In the genomic region with DNA sequence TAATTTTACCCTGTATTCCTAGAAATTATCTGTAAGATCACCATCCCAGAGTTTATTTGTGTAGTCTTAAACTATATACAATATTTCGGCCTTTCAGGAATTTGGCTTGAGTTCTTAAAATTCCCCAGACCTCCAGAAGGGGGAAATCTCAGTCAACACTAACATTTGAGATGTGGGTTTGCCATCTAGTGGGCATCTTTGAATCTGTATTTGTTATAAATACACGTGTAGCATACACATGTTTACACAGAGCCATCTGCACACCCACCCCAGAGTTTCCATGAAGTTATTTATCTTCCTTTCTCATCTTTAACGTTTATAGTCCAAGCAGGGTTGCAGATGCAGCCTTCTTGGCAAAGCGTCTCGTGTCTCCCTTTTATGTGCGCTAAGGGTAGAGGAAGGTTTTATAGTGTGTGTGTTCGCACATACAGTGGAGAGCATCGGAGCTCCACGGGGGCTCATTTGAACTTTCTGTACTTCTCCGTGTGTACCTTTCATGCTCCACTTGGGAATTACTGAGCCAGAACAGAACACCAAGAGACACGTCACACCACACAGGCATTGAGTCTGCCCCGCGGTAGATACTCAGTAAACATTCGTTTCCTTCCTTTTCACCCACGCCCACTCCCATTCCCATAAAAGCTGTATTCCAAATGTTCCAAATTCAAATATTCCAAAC, we compare ENCODE assay signal across 7 mouse cellular contexts. TPM values are rescaled to one million over a fixed set of nuclear protein-coding genes. Genes with fewer than 3 reads are reported as not detected.
DNase-seq lines count a peak whose midpoint lies in the region; ATAC-seq and TF ChIP-seq lines count a peak whose summit lies in the region.

No protein-coding gene starts in this region.

- peak overlapping the region; percentile 47 for H3K4me3 ChIP-seq in layer of hippocampus, adult 2 months
- H3K4me3 ChIP-seq in MEL (ENCODE audit: control insufficient read depth in 1 of 2, insufficient read depth in 1 of 2, low read depth in 2 of 2, low read length in 2 of 2) = no peak overlapping the region
- H3K4me3 ChIP-seq in embryonic facial prominence, embryonic 11.5 days (ENCODE audit: low read depth, low read length) = no peak overlapping the region
- H3K4me3 ChIP-seq in intestine, embryonic 15.5 days (replicated peaks) = 0 out of 2 replicates have a peak overlapping the region, but pooled peaks have one; percentile 0
- H3K4me3 ChIP-seq in neural tube, embryonic 13.5 days = no peak overlapping the region

- H3K27ac ChIP-seq in layer of hippocampus, adult 2 months = peak overlapping the region; percentile 61
- H3K27ac ChIP-seq in MEL (ENCODE audit: control insufficient read depth, low read depth, low read length) = no peak overlapping the region
- H3K27ac ChIP-seq in embryonic facial prominence, embryonic 11.5 days (replicated peaks; ENCODE audit: low read depth, low read length) = no peak overlapping the region
- no peak overlapping the region for H3K27ac ChIP-seq in intestine, embryonic 15.5 days
- H3K27ac ChIP-seq in neural tube, embryonic 13.5 days (replicated peaks) = no peak overlapping the region

- H3K9me3 ChIP-seq in MEL (replicated peaks; ENCODE audit: insufficient read depth, low read length) = no peaks in the 10 kb centered on the region
- no peaks in the 10 kb centered on the region for H3K9me3 ChIP-seq in embryonic facial prominence, embryonic 11.5 days (replicated peaks; ENCODE audit: control insufficient read depth, low read length)
- no peaks in the 10 kb centered on the region for H3K9me3 ChIP-seq in intestine, embryonic 15.5 days
- no peaks in the 10 kb centered on the region for H3K9me3 ChIP-seq in neural tube, embryonic 13.5 days

- no peak overlapping the region for H3K9ac ChIP-seq in MEL (ENCODE audit: control insufficient read depth, low read depth, low read length, poor library complexity, severe bottlenecking)
- no peak overlapping the region for H3K9ac ChIP-seq in embryonic facial prominence, embryonic 11.5 days (replicated peaks; ENCODE audit: low read length)
- H3K9ac ChIP-seq in intestine, embryonic 15.5 days = no peak overlapping the region
- H3K9ac ChIP-seq in neural tube, embryonic 13.5 days = no peak overlapping the region

- TF ChIP-seq CTCF in layer of hippocampus, adult 2 months (conservative IDR thresholded peaks at IDR 0.05) = peak; percentile 97
- peak in 1 of 3 experiments; percentile 44; a peak in 2 of 6 replicates for TF ChIP-seq CTCF in MEL (IDR thresholded peaks at IDR 0.05 in 2 of 3, conservative IDR thresholded peaks at IDR 0.05 in 1 of 3; ENCODE audit: control insufficient read depth in 1 of 3, insufficient read depth in 1 of 3, low read depth in 2 of 3, low read length in 3 of 3, poor library complexity in 1 of 3, severe bottlenecking in 1 of 3)

- no peak for TF ChIP-seq POLR2A in MEL (IDR thresholded peaks at IDR 0.05; ENCODE audit: control insufficient read depth in 1 of 2, insufficient read depth in 1 of 2, low read depth in 1 of 2, low read length in 2 of 2, poor library complexity in 1 of 2)

- no peak for TF ChIP-seq EP300 in MEL (IDR thresholded peaks at IDR 0.05; ENCODE audit: low read depth in 1 of 2, low read length in 2 of 2)

- TF ChIP-seq RAD21 in MEL (IDR thresholded peaks at IDR 0.05; ENCODE audit: low read depth, low read length) = peak; percentile 25

- no peak overlapping the region for H3K4me2 ChIP-seq in embryonic facial prominence, embryonic 11.5 days (ENCODE audit: low read depth, low read length)
- peak overlapping the region; percentile 42 for H3K4me2 ChIP-seq in intestine, embryonic 15.5 days (replicated peaks)
- peak overlapping the region; percentile 33 for H3K4me2 ChIP-seq in neural tube, embryonic 13.5 days

- DNase-seq in layer of hippocampus, adult 2 months (ENCODE audit: low spot score in 2 of 2) = peak; percentile 48 to 53
- DNase-seq in layer of hippocampus, adult 8-10 months (ENCODE audit: low spot score in 2 of 2) = no peak
- DNase-seq in MEL (ENCODE audit: low read depth, low spot score) = peak; percentile 3
- peak; percentile 80 for DNase-seq in embryonic facial prominence, embryonic 11.5 days (ENCODE audit: low spot score)

- no peaks in the 10 kb centered on the region for H3K4me1 ChIP-seq in MEL (ENCODE audit: control insufficient read depth in 1 of 2, insufficient read depth in 2 of 2, low read length in 2 of 2)
- H3K4me1 ChIP-seq in embryonic facial prominence, embryonic 11.5 days (ENCODE audit: control insufficient read depth, insufficient read depth, low read length) = no peaks in the 10 kb centered on the region
- H3K4me1 ChIP-seq in intestine, embryonic 15.5 days (replicated peaks) = no peaks in the 10 kb centered on the region
- no peaks in the 10 kb centered on the region; the same call in 1 of the 2 replicates for H3K4me1 ChIP-seq in neural tube, embryonic 13.5 days (replicated peaks)

- peaks cover 0 to 1% of the 10 kb centered on the region in 2 experiments; a peak in 1 of 4 replicates for H3K27me3 ChIP-seq in MEL (ENCODE audit: control insufficient read depth in 1 of 2, insufficient read depth in 2 of 2, low read length in 2 of 2)
- H3K27me3 ChIP-seq in embryonic facial prominence, embryonic 11.5 days (ENCODE audit: control insufficient read depth, insufficient read depth, low read length) = no peaks in the 10 kb centered on the region
- H3K27me3 ChIP-seq in intestine, embryonic 15.5 days (replicated peaks) = no peaks in the 10 kb centered on the region
- H3K27me3 ChIP-seq in neural tube, embryonic 13.5 days = no peaks in the 10 kb centered on the region

- no peak; the same call in 1 of the 2 replicates for ATAC-seq in embryonic facial prominence, embryonic 11.5 days (replicated peaks; ENCODE audit: insufficient number of reproducible peaks, low FRiP score, low TSS enrichment, low read depth)
- ATAC-seq in intestine, embryonic 15.5 days = peak; percentile 65
- 0 out of 2 replicates have a peak, but pooled peaks have one; percentile 40 for ATAC-seq in neural tube, embryonic 13.5 days (ENCODE audit: low read depth)
- no peak for ATAC-seq in monocyte, adult 5-6 weeks (replicated peaks; ENCODE audit: insufficient number of reproducible peaks, low FRiP score, low TSS enrichment, poor library complexity, severe bottlenecking)

- no peaks in the 10 kb centered on the region for H3K36me3 ChIP-seq in MEL (ENCODE audit: control insufficient read depth in 1 of 2, insufficient read depth in 2 of 2, low read length in 2 of 2)
- H3K36me3 ChIP-seq in embryonic facial prominence, embryonic 11.5 days (replicated peaks; ENCODE audit: control insufficient read depth, insufficient read depth, low read depth, low read length) = no peaks in the 10 kb centered on the region
- H3K36me3 ChIP-seq in intestine, embryonic 15.5 days = no peaks in the 10 kb centered on the region
- no peaks in the 10 kb centered on the region for H3K36me3 ChIP-seq in neural tube, embryonic 13.5 days

- H3K79me2 ChIP-seq in MEL (ENCODE audit: control insufficient read depth, insufficient read depth, low read length, poor library complexity) = no peaks in the 10 kb centered on the region

- 63% methylated on average over 15 of the region's 15 CpGs for WGBS in embryonic facial prominence, embryonic 11.5 days
- WGBS in intestine, embryonic 15.5 days = 34% methylated on average over 15 of the region's 15 CpGs
- WGBS in neural tube, embryonic 13.5 days = 57% methylated on average over 15 of the region's 15 CpGs

TF ChIP-seq in MEL, 35 proteins besides CTCF, POLR2A, EP300 and RAD21:
- TF ChIP-seq ZKSCAN1 (IDR thresholded peaks at IDR 0.05; ENCODE audit: low read depth, low read length) = no peak
- peak; percentile 24; the same call in 1 of the 2 replicates for TF ChIP-seq SMC3 (IDR thresholded peaks at IDR 0.05; ENCODE audit: low read depth, low read length)

RNA-seq across cellular contexts. Expression of a gene that starts 12.3 kb away (rescaled TPM):
- total RNA-seq in layer of hippocampus, adult 2 months (2021) = 10 to 100 TPM; 34.3 to 39.7 TPM
- total RNA-seq in layer of hippocampus, adult 8-10 months (2022) = 10 to 100 TPM; 31.4 to 39.8 (median 34.5) TPM
- total RNA-seq in MEL (2012; rRNA removed) = not detected in 2 replicates
- polyA plus RNA-seq in MEL (2012; ENCODE audit: insufficient read depth in 1 of 2, insufficient read length in 2 of 2, low read depth in 1 of 2, low replicate concordance in 2 of 2, missing spikeins in 1 of 2) = not detected
- 39.3 and 39.6 TPM in 2 replicates for polyA plus RNA-seq in embryonic facial prominence, embryonic 11.5 days (2014; fragmentation: Nextera tagmentation; extraction: Ambion mirVana)
- polyA plus RNA-seq in intestine, embryonic 15.5 days (2015; fragmentation: Nextera tagmentation; extraction: Ambion mirVana) = 21.5 and 22.1 TPM in 2 replicates
- 24.8 and 28.5 TPM in 2 replicates for polyA plus RNA-seq in neural tube, embryonic 13.5 days (2015; fragmentation: Nextera tagmentation; extraction: Ambion mirVana)
- 3.7 to 8.1 TPM (median 7.8 TPM) in 3 replicates for total RNA-seq in monocyte, adult 5-6 weeks (2017)

RNA-seq across cellular contexts. Expression of a gene that starts 16.7 kb away (rescaled TPM):
- total RNA-seq in layer of hippocampus, adult 2 months (2021) = 10 to 100 TPM; 17.9 to 18.5 TPM
- total RNA-seq in layer of hippocampus, adult 8-10 months (2022) = 10 to 100 TPM; 19.7 to 21.7 (median 20.6) TPM
- total RNA-seq in MEL (2012; rRNA removed) = 0.03 and 0.04 TPM in 2 replicates
- polyA plus RNA-seq in MEL (2012; ENCODE audit: insufficient read depth in 1 of 2, insufficient read length in 2 of 2, low read depth in 1 of 2, low replicate concordance in 2 of 2, missing spikeins in 1 of 2) = under 1 TPM in 1 of 2 experiments, not detected in 1; 0.01 TPM
- polyA plus RNA-seq in embryonic facial prominence, embryonic 11.5 days (2014; fragmentation: Nextera tagmentation; extraction: Ambion mirVana) = 8.0 and 9.4 TPM in 2 replicates
- polyA plus RNA-seq in intestine, embryonic 15.5 days (2015; fragmentation: Nextera tagmentation; extraction: Ambion mirVana) = 6.8 and 7.6 TPM in 2 replicates
- polyA plus RNA-seq in neural tube, embryonic 13.5 days (2015; fragmentation: Nextera tagmentation; extraction: Ambion mirVana) = 5.8 and 7.0 TPM in 2 replicates
- total RNA-seq in monocyte, adult 5-6 weeks (2017) = 8.6 to 14.4 TPM (median 13.7 TPM) in 3 replicates

Comparison
In these comparisons a context has a peak if more than half of its experiments do, and no peak if none do; other contexts are left out.
1. DNase-seq: peak in layer of hippocampus, adult 2 months (2 of 2), MEL (single experiment) and embryonic facial prominence, embryonic 11.5 days (single experiment); none in layer of hippocampus, adult 8-10 months (0 of 2).
2. H3K4me3 ChIP-seq: peak in layer of hippocampus, adult 2 months (single experiment) and intestine, embryonic 15.5 days (single experiment); none in MEL (0 of 2), embryonic facial prominence, embryonic 11.5 days (single experiment) and neural tube, embryonic 13.5 days (single experiment).
3. ATAC-seq: peak in intestine, embryonic 15.5 days (single experiment) and neural tube, embryonic 13.5 days (single experiment); none in embryonic facial prominence, embryonic 11.5 days (single experiment) and monocyte, adult 5-6 weeks (single experiment).